Mouse (Mus musculus) olfactory bulb, adult 2 months (tissue): Measurements from ENCODE around the gene Mkln1. TPM values are rescaled to one million over a fixed set of nuclear protein-coding genes. Genes with fewer than 3 reads are reported as not detected.
"Not testable (repeated sequence)": the region's sequence is repeated elsewhere in the genome, so short reads cannot be mapped to it uniquely, and the experiment has no call there.

ENCODE experiments used
- H3K27ac ChIP-seq: fragments of 200-500 bp; 2 replicates; pipeline ENCODE4 v1.5.1; 2012; ENCODE audit warnings: low read depth, low read length; ENCODE audit not compliant: insufficient read depth
- H3K4me1 ChIP-seq: fragments of 200-500 bp; 2 replicates; pipeline ENCODE4 v1.6.1; 2012; ENCODE audit warnings: low read length; ENCODE audit not compliant: control insufficient read depth, insufficient read depth
- H3K4me3 ChIP-seq: fragments of 200-500 bp; 2 replicates; pipeline ENCODE4 v1.5.1; 2012; ENCODE audit warnings: mild to moderate bottlenecking, low read depth, low read length, moderate library complexity; ENCODE audit not compliant: insufficient read depth
- CTCF ChIP-seq: fragments of 200-500 bp; IDR thresholded peaks from 2 replicates; pipeline ENCODE4 v1.5.1; 2012; ENCODE audit warnings: low read depth, mild to moderate bottlenecking, low read length, moderate library complexity; ENCODE audit not compliant: insufficient read depth
- POLR2A ChIP-seq: fragments of 200-500 bp; IDR thresholded peaks from 2 replicates; pipeline ENCODE4 v1.6.1; 2012; ENCODE audit warnings: mild to moderate bottlenecking, low read depth, low read length, moderate library complexity; ENCODE audit not compliant: insufficient read depth
- WGBS: fragments of 180-500 bp; shearing (Covaris S2); methylation state at CpG from one replicate; pipeline ENCODE4 v1.1.7; 2018; 5-methylcytosine and 5-hydroxymethylcytosine counted together
- polyA plus RNA-seq: library from polyadenylated mRNA; stranded (reverse); fragments of >200 nt; gene quantifications from 2 replicates; pipeline ENCODE4 v1.2.4, GENCODE M21; 2012; ENCODE audit warnings: low replicate concordance; ENCODE audit not compliant: missing spikeins, insufficient read depth, insufficient read length

Gene Mkln1
- polyA plus RNA-seq, 1 experiment: not detected

GRCm38 (mm10) chr6:31550876-31551532 is 152.5 kb downstream of the Mkln1 start:
- H3K27ac ChIP-seq: no peak overlapping the region
- TF ChIP-seq POLR2A: no peak
- no peak for TF ChIP-seq CTCF
- H3K4me3 ChIP-seq: no peak overlapping the region
- peaks cover 5% of the 10 kb centered on the region for H3K4me1 ChIP-seq
- WGBS: 86% methylated on average over 22 of the region's 22 CpGs

- Histone ChIP-seq H3K4me1 (no peaks in the 10 kb centered on the region), H3K27ac (no peak overlapping the region), H3K4me3 (no peak overlapping the region)
- TF ChIP-seq CTCF: no peak
- no peak for TF ChIP-seq POLR2A
- WGBS: 95% methylated on average over 7 of the region's 7 CpGs
Measured at GRCm38 (mm10) chr6:31556460-31557100, 158.0 kb downstream of the Mkln1 start.

GRCm38 (mm10) chr6:31560138-31560959 is 161.8 kb downstream of the Mkln1 start:
- no peak for TF ChIP-seq CTCF
- no peak for TF ChIP-seq POLR2A
- H3K27ac ChIP-seq: no peak overlapping the region
- no peak overlapping the region for H3K4me3 ChIP-seq
- H3K4me1 ChIP-seq: peaks cover 20% of the 10 kb centered on the region
- 58% methylated on average over 13 of the region's 13 CpGs for WGBS

- peaks cover 20% of the 10 kb centered on the region for H3K4me1 ChIP-seq
- H3K27ac ChIP-seq, H3K4me3 ChIP-seq: not testable (repeated sequence)
- 83% methylated on average over 3 of the region's 3 CpGs for WGBS
Measured at GRCm38 (mm10) chr6:31561948-31562347, 163.4 kb downstream of the Mkln1 start.

GRCm38 (mm10) chr6:31562371-31563080 is 164.0 kb downstream of the Mkln1 start:
- no peak overlapping the region for H3K27ac ChIP-seq
- 45% methylated on average over 16 of the region's 16 CpGs for WGBS
- H3K4me3 ChIP-seq: peak overlapping the region; percentile 51
- H3K4me1 ChIP-seq: peaks cover 24% of the 10 kb centered on the region
- TF ChIP-seq CTCF (no peak), POLR2A (no peak)

GRCm38 (mm10) chr6:31563235-31564181 is 165.0 kb downstream of the Mkln1 start, which contains the start of gene Podxl:
Gene Podxl, minus strand, starts transcription at chr6:31563981.
- no peak within 1 kb of the TSS for H3K27ac ChIP-seq
- WGBS: under 1% methylated on average over 88 of the region's 91 CpGs
- peak within 1 kb of the TSS; percentile 51 for H3K4me3 ChIP-seq
- H3K4me1 ChIP-seq: peaks cover 24% of the 10 kb centered on the region
- TF ChIP-seq POLR2A (no peak), CTCF (no peak)

- Histone ChIP-seq H3K27ac (no peak overlapping the region), H3K4me3 (peak overlapping the region; percentile 51), H3K4me1 (peaks cover 24% of the 10 kb centered on the region)
- TF ChIP-seq CTCF: no peak
- TF ChIP-seq POLR2A: no peak
- WGBS: 3% methylated on average over 14 of the region's 18 CpGs
Measured at GRCm38 (mm10) chr6:31564182-31564531, 165.6 kb downstream of the Mkln1 start.

- peaks cover 24% of the 10 kb centered on the region for H3K4me1 ChIP-seq
- H3K27ac ChIP-seq: no peak overlapping the region
- no peak overlapping the region for H3K4me3 ChIP-seq
- 38% methylated on average over 17 of the region's 17 CpGs for WGBS
- TF ChIP-seq POLR2A: no peak
- TF ChIP-seq CTCF: no peak
Measured at GRCm38 (mm10) chr6:31564901-31565391, 166.4 kb downstream of the Mkln1 start.

Other genes starting within 250 kb of the Mkln1 start
- not detected in 2 replicates for gene Podxl, start 165.2 kb downstream of the Mkln1 start, polyA plus RNA-seq